9 mouse cellular contexts compared by ENCODE assay signal in genomic region chr7:90054795-90055511, GRCm38 (mm10).
DNase-seq lines count a peak whose midpoint lies in the region; ATAC-seq lines count a peak whose summit lies in the region.
"Had no signal": no experiment of that assay in that cellular context is flagged by ENCODE, and none has a peak within 500 bp of the region (broad histone marks: within the 10 kb centered on the region; RNA-seq: fewer than 3 reads in every experiment).

No protein-coding gene starts in this region.

- no peaks in the 10 kb centered on the region for H3K36me3 ChIP-seq in heart, embryonic 12.5 days
- no peaks in the 10 kb centered on the region for H3K36me3 ChIP-seq in liver, embryonic 11.5 days (ENCODE audit: control insufficient read depth, insufficient read depth, low read length)

- 43% methylated on average over 7 of the region's 7 CpGs for WGBS in heart, embryonic 12.5 days
- WGBS in liver, embryonic 11.5 days = 36% methylated on average over 7 of the region's 7 CpGs

- no peak for DNase-seq in heart, adult 8-10 months (ENCODE audit: low spot score)
- peak; percentile 50 for DNase-seq in thymus, postnatal 14 days
- DNase-seq in thymus, postnatal 10 days (ENCODE audit: low spot score in 2 of 2) = no peak
- DNase-seq in liver, embryonic 11.5 days (ENCODE audit: low spot score) = no peak
- DNase-seq in thymus, postnatal 4 days = peak; percentile 51
- no peak for DNase-seq in frontal cortex, adult 2 months (ENCODE audit: extremely low spot score in 1 of 2, low spot score in 1 of 2)
- no peak for DNase-seq in adrenal gland, adult (ENCODE audit: inconsistent age in 2 of 2, low spot score in 1 of 2)
- DNase-seq: lung, embryonic 14.5 days had no signal

- no peak overlapping the region for H3K4me2 ChIP-seq in heart, embryonic 12.5 days
- H3K4me2 ChIP-seq in liver, embryonic 11.5 days = peak overlapping the region; percentile 37
- H3K4me2 ChIP-seq: lung, embryonic 14.5 days had no signal

- no peak overlapping the region for H3K9ac ChIP-seq in heart, embryonic 12.5 days
- peak overlapping the region; percentile 21; the same call in 1 of the 2 replicates for H3K9ac ChIP-seq in liver, embryonic 11.5 days (ENCODE audit: low read depth, low read length)
- H3K9ac ChIP-seq: lung, embryonic 14.5 days had no signal

- peak; percentile 36; the same call in 1 of the 2 replicates for ATAC-seq in heart, embryonic 12.5 days (ENCODE audit: insufficient number of reproducible peaks, low FRiP score)
- ATAC-seq in liver, embryonic 11.5 days (replicated peaks; ENCODE audit: low FRiP score) = peak; percentile 70

- no peak overlapping the region for H3K27ac ChIP-seq in heart, embryonic 12.5 days (ENCODE audit: poor library complexity, severe bottlenecking)
- peak overlapping the region; percentile 2; the same call in 1 of the 2 replicates for H3K27ac ChIP-seq in liver, embryonic 11.5 days (ENCODE audit: low read depth, low read length)

- H3K9me3 ChIP-seq in heart, embryonic 12.5 days (replicated peaks) = no peaks in the 10 kb centered on the region
- H3K9me3 ChIP-seq in liver, embryonic 11.5 days (ENCODE audit: control insufficient read depth, low read length) = no peaks in the 10 kb centered on the region

- no peaks in the 10 kb centered on the region for H3K27me3 ChIP-seq in heart, embryonic 12.5 days (replicated peaks)
- no peaks in the 10 kb centered on the region for H3K27me3 ChIP-seq in liver, embryonic 11.5 days (replicated peaks; ENCODE audit: control insufficient read depth, insufficient read depth, low read length)

- H3K4me3 ChIP-seq in heart, embryonic 12.5 days = no peak overlapping the region
- no peak overlapping the region for H3K4me3 ChIP-seq in liver, embryonic 11.5 days (ENCODE audit: low read depth, low read length)

- peaks cover 7% of the 10 kb centered on the region for H3K4me1 ChIP-seq in heart, embryonic 12.5 days (replicated peaks)
- H3K4me1 ChIP-seq in liver, embryonic 11.5 days (replicated peaks; ENCODE audit: control insufficient read depth, insufficient read depth, low read length) = peaks cover 43% of the 10 kb centered on the region

Comparison
In these comparisons a context has a peak if more than half of its experiments do, and no peak if none do; other contexts are left out.
1. DNase-seq: peak in thymus, postnatal 14 days (single experiment) and thymus, postnatal 4 days (single experiment); none in heart, adult 8-10 months (single experiment), thymus, postnatal 10 days (0 of 2), liver, embryonic 11.5 days (single experiment), frontal cortex, adult 2 months (0 of 2) and adrenal gland, adult (0 of 2).